Comparison of ENCODE assay signal across 20 mouse cellular contexts in genomic region chr14:48593363-48593762, GRCm38 (mm10).
DNase-seq lines count a peak whose midpoint lies in the region; ATAC-seq lines count a peak whose summit lies in the region.
"Had no signal": no experiment of that assay in that cellular context is flagged by ENCODE, and none has a peak within 500 bp of the region (broad histone marks: within the 10 kb centered on the region; RNA-seq: fewer than 3 reads in every experiment).

No protein-coding gene starts in this region.

- no peaks in the 10 kb centered on the region for H3K4me1 ChIP-seq in hindbrain, embryonic 11.5 days (replicated peaks; ENCODE audit: control insufficient read depth, insufficient read depth, low read length)
- H3K4me1 ChIP-seq in hindbrain, embryonic 10.5 days (replicated peaks): peaks cover 21% of the 10 kb centered on the region; the same call in 1 of the 2 replicates
- no peaks in the 10 kb centered on the region for H3K4me1 ChIP-seq in embryonic facial prominence, embryonic 14.5 days (ENCODE audit: control insufficient read depth, insufficient read depth, low read length)
- H3K4me1 ChIP-seq in midbrain, embryonic 11.5 days (ENCODE audit: control insufficient read depth, insufficient read depth, low read length): no peaks in the 10 kb centered on the region; the same call in 1 of the 2 replicates
- H3K4me1 ChIP-seq in neural tube, embryonic 14.5 days (ENCODE audit: control insufficient read depth, insufficient read depth, low read length): no peaks in the 10 kb centered on the region
- H3K4me1 ChIP-seq in intestine, embryonic 15.5 days (replicated peaks): no peaks in the 10 kb centered on the region
- H3K4me1 ChIP-seq: liver, embryonic 13.5 days; lung, embryonic 15.5 days had no signal

- H3K36me3 ChIP-seq in hindbrain, embryonic 11.5 days (ENCODE audit: control insufficient read depth, insufficient read depth, low read length): no peaks in the 10 kb centered on the region
- no peaks in the 10 kb centered on the region for H3K36me3 ChIP-seq in hindbrain, embryonic 10.5 days
- H3K36me3 ChIP-seq in embryonic facial prominence, embryonic 14.5 days (ENCODE audit: control insufficient read depth, insufficient read depth, low read length): no peaks in the 10 kb centered on the region
- no peaks in the 10 kb centered on the region for H3K36me3 ChIP-seq in midbrain, embryonic 11.5 days (ENCODE audit: control insufficient read depth, insufficient read depth, low read length)
- H3K36me3 ChIP-seq in neural tube, embryonic 14.5 days (ENCODE audit: control insufficient read depth, insufficient read depth, low read length): no peaks in the 10 kb centered on the region
- no peaks in the 10 kb centered on the region for H3K36me3 ChIP-seq in intestine, embryonic 15.5 days
- H3K36me3 ChIP-seq: forebrain, embryonic 10.5 days; limb, embryonic 13.5 days; liver, embryonic 13.5 days; lung, embryonic 15.5 days had no signal

- DNase-seq in hindbrain, embryonic 11.5 days (ENCODE audit: low spot score): peak; percentile 20
- no peak for DNase-seq in hindbrain, embryonic 10.5 days (ENCODE audit: low spot score)
- peak; percentile 17 for DNase-seq in embryonic facial prominence, embryonic 14.5 days (ENCODE audit: low spot score)
- DNase-seq in midbrain, embryonic 11.5 days (ENCODE audit: low spot score, missing footprints): peak; percentile 86
- DNase-seq in thymus, postnatal 4 days: no peak
- DNase-seq: adrenal gland, adult 2 months; cerebellum, adult 9-11 months; gastrocnemius, postnatal 36 days; kidney, adult 18-20 months; kidney, postnatal 10 days; liver, embryonic 13.5 days; lung, postnatal 4 days; thymus, postnatal 14 days had no signal

- no peaks in the 10 kb centered on the region for H3K27me3 ChIP-seq in hindbrain, embryonic 11.5 days (ENCODE audit: control insufficient read depth, insufficient read depth, low read length)
- H3K27me3 ChIP-seq in hindbrain, embryonic 10.5 days (ENCODE audit: insufficient read depth, poor library complexity, severe bottlenecking): no peaks in the 10 kb centered on the region
- H3K27me3 ChIP-seq in embryonic facial prominence, embryonic 14.5 days (replicated peaks; ENCODE audit: control insufficient read depth, insufficient read depth, low read length): no peaks in the 10 kb centered on the region
- H3K27me3 ChIP-seq in midbrain, embryonic 11.5 days (ENCODE audit: control insufficient read depth, insufficient read depth, low read length): no peaks in the 10 kb centered on the region
- no peaks in the 10 kb centered on the region; the same call in 1 of the 2 replicates for H3K27me3 ChIP-seq in neural tube, embryonic 14.5 days (ENCODE audit: control insufficient read depth, insufficient read depth, low read length)
- H3K27me3 ChIP-seq in intestine, embryonic 15.5 days (replicated peaks): no peaks in the 10 kb centered on the region
- H3K27me3 ChIP-seq: CH12.LX; limb, embryonic 13.5 days; liver, embryonic 13.5 days had no signal

- H3K4me3 ChIP-seq in hindbrain, embryonic 11.5 days (ENCODE audit: low read depth, low read length): no peak overlapping the region
- H3K4me3 ChIP-seq in hindbrain, embryonic 10.5 days: no peak overlapping the region
- H3K4me3 ChIP-seq in embryonic facial prominence, embryonic 14.5 days (ENCODE audit: low read depth, low read length): no peak overlapping the region
- H3K4me3 ChIP-seq in midbrain, embryonic 11.5 days (ENCODE audit: low read depth, low read length): no peak overlapping the region
- H3K4me3 ChIP-seq in neural tube, embryonic 14.5 days (ENCODE audit: low read depth, low read length): no peak overlapping the region
- H3K4me3 ChIP-seq in intestine, embryonic 15.5 days (replicated peaks): no peak overlapping the region
- H3K4me3 ChIP-seq: forebrain, embryonic 10.5 days; limb, embryonic 13.5 days; liver, embryonic 13.5 days; lung, embryonic 15.5 days had no signal

- peak; percentile 84 for ATAC-seq in hindbrain, embryonic 11.5 days (ENCODE audit: low FRiP score)
- peak; percentile 76 for ATAC-seq in embryonic facial prominence, embryonic 14.5 days (ENCODE audit: low read depth)
- peak; percentile 86 for ATAC-seq in midbrain, embryonic 11.5 days (ENCODE audit: low FRiP score)
- peak; percentile 69; the same call in 1 of the 2 replicates for ATAC-seq in neural tube, embryonic 14.5 days (ENCODE audit: low read depth)
- ATAC-seq in intestine, embryonic 15.5 days: no peak
- ATAC-seq in frontal cortex, adult (ENCODE audit: low TSS enrichment): no peak

- H3K9me3 ChIP-seq in hindbrain, embryonic 11.5 days (ENCODE audit: control insufficient read depth, low read length): no peaks in the 10 kb centered on the region
- H3K9me3 ChIP-seq in hindbrain, embryonic 10.5 days: no peaks in the 10 kb centered on the region
- no peaks in the 10 kb centered on the region for H3K9me3 ChIP-seq in embryonic facial prominence, embryonic 14.5 days (ENCODE audit: control insufficient read depth, low read length)
- H3K9me3 ChIP-seq in midbrain, embryonic 11.5 days (ENCODE audit: control insufficient read depth, low read length): no peaks in the 10 kb centered on the region
- no peaks in the 10 kb centered on the region for H3K9me3 ChIP-seq in neural tube, embryonic 14.5 days (ENCODE audit: control insufficient read depth, low read length)
- no peaks in the 10 kb centered on the region for H3K9me3 ChIP-seq in intestine, embryonic 15.5 days
- H3K9me3 ChIP-seq: forebrain, embryonic 10.5 days; limb, embryonic 13.5 days; liver, embryonic 13.5 days; lung, embryonic 15.5 days had no signal

- H3K27ac ChIP-seq in hindbrain, embryonic 11.5 days (ENCODE audit: low read depth, low read length): no peak overlapping the region
- H3K27ac ChIP-seq in hindbrain, embryonic 10.5 days: no peak overlapping the region
- H3K27ac ChIP-seq in embryonic facial prominence, embryonic 14.5 days (replicated peaks; ENCODE audit: low read depth, low read length): no peak overlapping the region
- peak overlapping the region; percentile 7; the same call in 1 of the 2 replicates for H3K27ac ChIP-seq in midbrain, embryonic 11.5 days (ENCODE audit: low read depth, low read length)
- H3K27ac ChIP-seq in neural tube, embryonic 14.5 days (ENCODE audit: low read depth, low read length): no peak overlapping the region
- no peak overlapping the region for H3K27ac ChIP-seq in intestine, embryonic 15.5 days
- H3K27ac ChIP-seq: forebrain, embryonic 10.5 days; limb, embryonic 13.5 days; liver, embryonic 13.5 days; lung, embryonic 15.5 days had no signal

- no peak overlapping the region for H3K4me2 ChIP-seq in hindbrain, embryonic 11.5 days (replicated peaks; ENCODE audit: low read depth, low read length)
- no peak overlapping the region for H3K4me2 ChIP-seq in embryonic facial prominence, embryonic 14.5 days (ENCODE audit: low read depth, low read length)
- H3K4me2 ChIP-seq in midbrain, embryonic 11.5 days: no peak overlapping the region
- H3K4me2 ChIP-seq in neural tube, embryonic 14.5 days (ENCODE audit: low read depth, low read length): no peak overlapping the region
- H3K4me2 ChIP-seq in intestine, embryonic 15.5 days (replicated peaks): no peak overlapping the region
- H3K4me2 ChIP-seq: limb, embryonic 13.5 days; liver, embryonic 13.5 days; lung, embryonic 15.5 days had no signal

- no peak overlapping the region for H3K9ac ChIP-seq in hindbrain, embryonic 11.5 days (ENCODE audit: low read depth, low read length)
- H3K9ac ChIP-seq in embryonic facial prominence, embryonic 14.5 days (ENCODE audit: low read depth, low read length): no peak overlapping the region
- H3K9ac ChIP-seq in midbrain, embryonic 11.5 days (ENCODE audit: low read length): no peak overlapping the region
- H3K9ac ChIP-seq in neural tube, embryonic 14.5 days (replicated peaks; ENCODE audit: low read depth, low read length): no peak overlapping the region
- H3K9ac ChIP-seq in intestine, embryonic 15.5 days: no peak overlapping the region
- H3K9ac ChIP-seq: limb, embryonic 13.5 days; liver, embryonic 13.5 days; lung, embryonic 15.5 days had no signal

- 65% methylated on average over 8 of the region's 8 CpGs for WGBS in hindbrain, embryonic 11.5 days
- WGBS in hindbrain, embryonic 10.5 days: 74% methylated on average over 8 of the region's 8 CpGs
- 63% methylated on average over 8 of the region's 8 CpGs for WGBS in embryonic facial prominence, embryonic 14.5 days
- 49% methylated on average over 8 of the region's 8 CpGs for WGBS in midbrain, embryonic 11.5 days
- WGBS in neural tube, embryonic 14.5 days: 36% methylated on average over 8 of the region's 8 CpGs
- 69% methylated on average over 8 of the region's 8 CpGs for WGBS in intestine, embryonic 15.5 days

Comparison
In these comparisons a context has a peak if more than half of its experiments do, and no peak if none do; other contexts are left out.
1. DNase-seq: peak in hindbrain, embryonic 11.5 days (single experiment), embryonic facial prominence, embryonic 14.5 days (single experiment) and midbrain, embryonic 11.5 days (single experiment); none in hindbrain, embryonic 10.5 days (single experiment) and thymus, postnatal 4 days (single experiment).
2. ATAC-seq: peak in hindbrain, embryonic 11.5 days (single experiment), embryonic facial prominence, embryonic 14.5 days (single experiment), midbrain, embryonic 11.5 days (single experiment) and neural tube, embryonic 14.5 days (single experiment); none in intestine, embryonic 15.5 days (single experiment) and frontal cortex, adult (single experiment).